Mouse (Mus musculus): Measurements from ENCODE around the gene Vgll4.

Vgll4 gene

DNA sequence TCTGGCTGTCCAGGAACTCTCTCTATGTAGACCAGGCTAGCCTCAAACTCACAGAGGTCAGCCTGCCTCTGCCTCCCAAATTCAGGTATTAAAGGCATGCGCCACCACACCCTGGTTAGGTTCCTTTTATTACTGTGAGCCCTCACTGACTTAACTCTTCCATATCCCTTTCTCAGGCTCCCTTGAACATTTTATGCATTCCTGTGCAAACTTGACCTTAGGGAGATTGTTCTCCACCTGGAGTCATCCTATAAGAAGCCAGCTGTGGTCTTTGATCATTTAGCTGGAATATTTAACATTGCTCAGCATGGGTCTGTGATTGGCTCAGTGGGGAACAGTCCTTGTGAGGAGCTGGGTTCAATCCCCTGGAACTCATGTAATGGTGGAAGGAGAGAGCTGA, 4.5 kb upstream of the Vgll4 start:
- DNase-seq (ENCODE audit: low read depth), result no peak

GRCm38 (mm10) chr6:114972988-114973387, 3.2 kb upstream of the Vgll4 start:
- no peak for DNase-seq (ENCODE audit: low read depth)

- DNase-seq (ENCODE audit: low read depth), result no peak
These were observed 1.1 kb upstream of the Vgll4 start for GRCm38 (mm10) chr6:114970895-114971294.

DNA sequence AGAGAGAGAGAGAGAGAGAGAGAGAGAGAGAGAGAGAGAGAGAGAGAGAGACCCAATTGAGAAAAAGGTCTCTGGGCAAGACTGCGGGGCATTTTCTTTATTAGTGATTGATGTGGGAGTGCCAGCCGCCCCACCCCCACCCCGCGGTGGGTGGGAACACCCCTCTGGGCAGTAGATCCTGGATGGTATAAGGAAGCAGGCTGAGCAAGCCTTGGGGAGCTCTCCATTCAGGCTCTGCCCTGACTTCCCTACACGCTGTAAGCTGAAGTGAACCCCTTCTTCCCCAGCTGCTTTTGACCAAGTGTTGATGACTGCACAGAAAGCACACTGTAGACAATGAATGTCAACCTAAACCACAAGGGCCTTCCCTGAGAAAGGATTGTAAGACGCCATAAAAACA, 592 bp upstream of the Vgll4 start:
- DNase-seq (ENCODE audit: low read depth), result no peak

DNA sequence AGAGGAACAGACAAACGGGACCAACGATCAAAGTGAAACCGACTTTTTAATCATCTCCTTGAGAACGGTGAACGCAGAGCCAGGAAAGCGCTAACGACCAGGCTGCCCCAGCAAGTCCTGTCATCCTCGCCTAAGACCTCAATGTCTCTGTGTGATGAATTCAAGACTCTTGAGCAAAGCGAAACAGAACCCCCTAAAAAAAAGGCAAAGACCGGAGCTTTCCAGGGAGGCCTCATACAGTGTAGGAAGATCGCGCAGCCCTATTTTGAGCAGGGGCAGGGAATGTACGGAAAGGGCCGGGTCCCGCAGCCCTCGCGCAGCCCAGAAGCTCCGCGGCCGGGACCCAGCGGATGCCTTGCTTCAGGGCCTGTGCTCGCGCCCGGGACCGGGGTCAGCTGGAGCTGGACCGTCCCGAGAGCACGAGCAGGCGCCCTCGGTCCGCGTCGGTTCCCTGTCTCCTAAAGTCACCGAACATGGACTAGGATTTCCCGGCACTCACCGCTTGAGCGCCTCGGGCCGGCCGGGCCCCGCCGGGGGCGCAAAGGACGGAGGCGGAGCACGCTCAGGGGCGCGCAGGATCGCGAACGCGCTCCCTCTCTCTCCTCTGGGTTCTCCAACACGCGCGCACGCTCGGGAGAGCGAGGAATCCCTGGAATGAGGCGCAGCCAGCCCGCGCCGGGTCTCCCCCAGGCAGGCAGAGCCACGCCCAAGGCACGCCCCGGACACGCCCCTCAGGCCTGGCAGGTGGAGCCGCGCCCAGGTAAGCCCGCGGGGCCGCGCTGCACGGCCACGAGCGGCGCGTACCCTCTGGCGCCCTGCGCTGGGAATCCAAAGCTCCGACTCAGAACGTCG, 1.2 kb downstream of the Vgll4 start:
- DNase-seq (ENCODE audit: low read depth), result no peak

DNA sequence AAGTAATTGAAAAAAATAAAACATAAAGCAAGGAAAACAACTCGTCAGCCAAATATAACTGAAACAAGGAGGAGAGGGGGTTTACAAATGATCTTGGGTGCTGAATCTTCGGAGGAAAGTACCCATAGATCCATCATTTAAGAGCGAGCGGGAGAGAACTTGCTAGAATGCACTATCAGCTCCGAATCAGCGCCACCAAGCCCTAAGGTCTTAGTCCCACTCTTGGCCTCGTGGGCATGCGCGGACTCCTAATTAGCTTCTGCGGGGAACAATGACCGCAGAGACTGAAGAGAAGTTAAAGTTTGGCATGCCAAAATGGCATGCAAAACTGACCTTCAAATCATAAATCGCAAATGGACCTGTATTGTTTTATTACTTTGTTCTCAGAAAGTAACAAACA, 2.2 kb downstream of the Vgll4 start:
- no peak for DNase-seq (ENCODE audit: low read depth)

- no peak for DNase-seq (ENCODE audit: low read depth)
These were observed 3.2 kb downstream of the Vgll4 start for GRCm38 (mm10) chr6:114966396-114967154.

DNA sequence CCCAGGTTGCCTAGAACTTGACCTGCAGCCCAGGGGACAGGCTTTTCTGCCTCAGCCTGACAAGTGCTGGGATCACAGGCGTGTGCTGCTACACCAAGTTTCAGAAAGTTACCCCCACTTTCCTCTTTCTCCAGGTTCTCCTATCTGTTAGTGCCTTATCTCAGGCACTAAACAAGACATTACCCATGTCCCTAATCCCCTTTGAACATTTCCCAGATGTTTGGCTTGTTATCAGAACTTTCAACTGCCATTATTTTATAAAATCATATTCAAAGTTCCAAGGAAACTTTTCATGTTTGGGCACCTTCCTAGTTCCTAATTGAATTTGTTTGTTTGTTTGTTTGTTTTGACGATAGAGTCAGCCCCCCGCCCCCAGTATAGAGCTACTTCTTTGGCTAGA, 4.0 kb downstream of the Vgll4 start:
- DNase-seq (ENCODE audit: low read depth), result no peak

- DNase-seq (ENCODE audit: low read depth), result no peak
These were observed 4.4 kb downstream of the Vgll4 start for GRCm38 (mm10) chr6:114965396-114965795.

DNA sequence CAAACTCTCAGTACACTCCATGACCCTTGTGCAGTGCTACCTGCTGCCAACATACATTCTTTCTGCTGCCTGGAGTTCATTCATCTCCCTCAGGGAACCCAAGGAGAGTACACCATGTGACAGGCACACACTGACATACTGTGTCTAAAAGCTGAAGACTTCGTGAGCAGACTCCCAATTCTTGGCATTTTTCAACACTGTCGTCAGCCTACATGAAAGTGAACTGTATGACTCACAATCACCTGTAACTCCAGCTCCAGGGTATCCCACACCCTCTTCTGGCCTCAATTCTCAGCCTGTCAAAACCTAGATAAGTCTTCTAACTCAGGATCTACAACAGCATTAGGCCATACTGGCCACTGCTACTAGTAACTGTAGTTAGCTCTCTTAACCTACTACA, 5.6 kb downstream of the Vgll4 start:
- no peak for DNase-seq (ENCODE audit: low read depth)

DNA sequence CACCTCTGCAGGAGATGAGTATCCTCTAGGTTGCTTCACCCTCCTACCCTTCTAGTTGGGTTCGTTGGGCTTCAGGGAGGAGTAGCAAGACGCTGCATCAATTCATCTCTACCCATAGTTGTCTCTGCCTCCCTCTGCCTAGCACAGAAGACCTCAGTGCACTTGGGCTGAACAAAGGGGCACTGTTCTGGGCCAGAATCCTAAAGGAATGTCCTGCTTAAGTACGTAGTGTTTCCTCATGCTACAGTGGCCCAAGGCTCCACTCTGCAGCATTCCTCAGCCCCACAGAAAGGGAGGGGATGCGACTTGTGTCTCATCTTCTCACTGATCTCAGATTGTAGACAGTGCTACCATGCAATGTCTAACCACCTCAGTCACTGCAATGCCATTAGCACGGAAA, 6.2 kb downstream of the Vgll4 start:
- no peak for DNase-seq (ENCODE audit: low read depth)

DNA sequence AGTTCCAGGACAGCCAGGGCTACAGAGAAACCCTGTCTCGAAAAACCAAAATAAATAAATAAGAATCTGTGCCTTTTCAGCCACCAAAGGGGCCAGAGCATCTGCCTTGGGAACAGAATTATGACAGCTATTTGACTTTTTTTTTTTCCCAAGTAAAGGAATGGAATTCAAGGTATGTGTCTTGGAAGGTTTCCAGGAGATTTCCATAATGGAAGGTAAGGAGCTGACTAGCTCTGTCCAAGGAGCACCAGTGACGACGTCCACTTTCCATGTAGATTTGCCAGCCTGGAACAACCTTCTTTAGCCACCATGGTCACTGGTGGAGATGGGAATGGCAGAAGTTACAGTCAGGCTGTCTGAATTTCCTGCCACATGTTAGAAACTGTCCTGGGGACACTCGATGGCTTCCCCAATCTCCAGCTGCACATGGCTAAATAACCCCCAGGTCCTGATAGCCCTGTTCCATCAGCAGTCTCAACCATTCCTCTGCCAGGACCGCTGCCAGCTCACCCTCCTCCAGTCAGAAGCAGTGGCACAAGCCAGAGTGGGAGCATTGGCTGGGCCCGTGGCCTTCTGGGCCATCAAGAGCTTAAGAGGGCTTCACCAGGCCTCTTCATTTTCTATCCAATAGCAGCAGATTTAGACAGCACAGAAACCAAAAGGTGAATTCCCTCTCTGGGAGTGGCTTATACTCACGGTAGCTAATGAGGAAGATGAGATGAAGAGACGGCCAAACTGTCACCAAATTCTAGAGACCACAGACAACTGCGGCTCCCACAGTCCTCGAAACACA, 8.3 kb downstream of the Vgll4 start:
- DNase-seq (ENCODE audit: low read depth), result no peak

DNA sequence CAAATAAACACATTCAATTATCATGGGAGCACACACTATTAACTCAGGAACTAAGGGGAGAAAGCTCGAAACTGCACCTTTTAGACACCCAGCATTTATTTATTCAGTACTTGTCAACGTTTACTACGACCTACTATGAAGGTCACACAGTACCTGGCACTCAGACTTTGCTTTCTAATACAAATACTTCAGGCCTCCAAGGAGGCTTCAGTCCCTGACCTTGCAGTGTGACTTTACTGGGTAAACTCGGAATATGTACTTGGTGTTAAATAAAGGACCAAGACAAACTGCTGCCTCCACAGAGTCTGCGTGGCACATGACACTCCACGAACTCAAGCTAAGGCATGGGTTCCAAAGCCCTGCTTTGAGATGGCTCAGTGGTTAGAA, 10.8 kb downstream of the Vgll4 start:
- DNase-seq (ENCODE audit: low read depth), result no peak

DNA sequence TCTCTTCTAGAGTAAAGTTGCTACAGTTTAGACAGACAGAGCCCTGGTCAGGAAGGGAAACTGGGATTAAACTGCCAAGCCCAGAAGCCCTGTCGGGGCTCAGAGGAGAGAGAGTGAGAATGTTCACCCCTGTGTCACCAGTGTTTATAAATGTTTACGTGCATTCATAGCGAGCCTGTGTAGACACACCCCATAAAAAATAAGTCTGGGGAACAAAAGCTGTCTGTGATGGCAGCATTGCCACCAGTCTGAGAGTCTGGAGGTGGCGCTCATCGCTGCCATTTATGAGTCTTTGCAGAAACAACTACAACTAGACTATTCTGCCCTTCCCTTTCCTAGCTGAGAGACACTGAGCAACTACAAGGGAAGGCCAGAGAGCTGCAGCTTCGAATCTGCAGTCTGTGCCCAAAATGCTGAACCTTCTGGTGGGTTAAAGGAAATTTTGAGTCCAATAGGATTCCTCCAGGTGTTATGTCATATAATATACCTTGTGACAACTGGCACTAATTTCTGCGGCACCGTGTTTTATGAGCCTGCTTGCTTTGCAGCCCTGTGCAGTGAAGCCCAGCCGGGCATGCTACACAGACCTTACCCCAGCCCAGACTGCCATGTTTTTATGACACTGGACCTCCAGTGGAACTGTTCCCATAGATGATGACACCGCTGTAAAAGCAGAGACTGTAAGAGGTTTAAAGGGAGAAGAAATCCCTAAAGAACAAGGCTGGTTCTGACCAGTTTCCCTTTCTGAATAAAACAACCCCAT, 11.4 kb downstream of the Vgll4 start:
- DNase-seq (ENCODE audit: low read depth), result no peak

DNA sequence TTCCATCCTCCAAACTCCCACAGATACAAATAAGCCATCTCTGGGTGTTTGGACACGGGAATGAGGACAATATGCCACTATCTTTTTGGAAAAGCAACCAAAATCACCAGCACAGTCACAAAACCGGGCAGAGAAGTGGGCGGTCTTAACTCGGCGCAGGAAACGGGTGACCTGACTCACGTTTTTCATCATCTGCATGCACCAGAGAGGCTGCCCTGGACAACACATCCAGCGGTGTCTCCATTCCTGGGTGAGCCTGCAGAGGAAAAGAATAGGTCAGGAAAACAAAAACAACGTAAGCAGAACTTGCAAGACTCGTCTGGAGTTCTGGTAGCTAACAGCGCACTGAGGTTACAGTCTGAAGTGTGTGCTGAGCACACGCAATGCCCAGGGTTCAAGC, 12.0 kb downstream of the Vgll4 start:
- DNase-seq (ENCODE audit: low read depth), result no peak

DNA sequence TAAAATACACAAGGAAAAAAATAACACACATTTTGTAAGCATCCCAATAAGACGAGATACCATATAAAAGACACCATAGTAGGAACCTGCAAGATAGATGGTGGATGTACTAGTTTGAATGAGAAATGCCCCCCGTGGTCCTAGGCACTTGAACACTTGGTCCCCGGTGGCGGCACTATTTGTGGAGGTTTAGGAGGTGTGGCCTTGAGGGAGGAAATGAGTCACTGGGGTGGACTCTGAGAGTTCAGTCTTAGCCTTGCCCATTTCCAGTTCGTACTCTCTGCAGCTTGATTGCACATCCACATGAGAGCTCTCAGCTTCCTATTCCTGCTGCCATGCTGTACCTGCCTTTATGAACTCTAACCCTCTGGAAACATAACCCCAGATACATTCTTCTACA, 15.3 kb downstream of the Vgll4 start:
- DNase-seq (ENCODE audit: low read depth), result no peak

DNA sequence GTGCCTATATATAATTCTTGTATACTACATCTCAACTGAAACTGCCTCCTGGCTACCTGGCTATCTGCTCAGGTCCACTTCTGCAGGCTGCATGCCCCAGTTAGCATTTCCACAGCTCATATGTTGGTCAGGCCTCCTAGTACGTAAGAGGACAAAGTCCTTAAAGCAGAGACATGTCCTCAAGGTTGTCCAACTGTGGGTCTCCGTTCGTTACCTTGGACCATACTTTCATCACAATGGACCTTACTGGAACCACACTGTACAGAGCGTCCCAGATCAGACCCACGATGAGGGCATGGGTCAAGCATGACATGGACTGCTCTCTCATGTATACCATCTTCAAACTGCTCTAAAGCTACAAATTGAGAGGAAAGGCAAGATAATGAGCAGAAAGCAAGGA, 16.2 kb downstream of the Vgll4 start:
- DNase-seq (ENCODE audit: low read depth), result no peak

DNA sequence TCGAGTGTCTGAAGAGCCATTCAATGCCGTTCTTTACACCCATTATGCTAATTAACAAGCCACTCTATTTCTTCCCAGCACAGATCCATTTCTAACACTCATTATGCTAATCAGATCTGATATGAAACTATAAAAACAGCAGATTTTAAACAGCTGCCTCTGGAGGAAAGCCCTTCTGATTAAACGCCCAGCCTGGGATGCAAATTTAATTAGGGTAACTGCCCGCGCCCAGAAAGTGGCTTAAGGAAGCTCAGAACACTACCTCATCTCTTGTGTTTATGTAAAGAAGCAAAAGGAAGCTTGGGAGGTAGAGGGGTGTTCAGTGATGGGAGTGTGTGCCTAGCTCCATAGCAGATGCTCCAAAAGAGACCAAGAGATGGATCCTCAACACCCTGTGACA, 17.4 kb downstream of the Vgll4 start:
- DNase-seq (ENCODE audit: low read depth), result no peak

DNA sequence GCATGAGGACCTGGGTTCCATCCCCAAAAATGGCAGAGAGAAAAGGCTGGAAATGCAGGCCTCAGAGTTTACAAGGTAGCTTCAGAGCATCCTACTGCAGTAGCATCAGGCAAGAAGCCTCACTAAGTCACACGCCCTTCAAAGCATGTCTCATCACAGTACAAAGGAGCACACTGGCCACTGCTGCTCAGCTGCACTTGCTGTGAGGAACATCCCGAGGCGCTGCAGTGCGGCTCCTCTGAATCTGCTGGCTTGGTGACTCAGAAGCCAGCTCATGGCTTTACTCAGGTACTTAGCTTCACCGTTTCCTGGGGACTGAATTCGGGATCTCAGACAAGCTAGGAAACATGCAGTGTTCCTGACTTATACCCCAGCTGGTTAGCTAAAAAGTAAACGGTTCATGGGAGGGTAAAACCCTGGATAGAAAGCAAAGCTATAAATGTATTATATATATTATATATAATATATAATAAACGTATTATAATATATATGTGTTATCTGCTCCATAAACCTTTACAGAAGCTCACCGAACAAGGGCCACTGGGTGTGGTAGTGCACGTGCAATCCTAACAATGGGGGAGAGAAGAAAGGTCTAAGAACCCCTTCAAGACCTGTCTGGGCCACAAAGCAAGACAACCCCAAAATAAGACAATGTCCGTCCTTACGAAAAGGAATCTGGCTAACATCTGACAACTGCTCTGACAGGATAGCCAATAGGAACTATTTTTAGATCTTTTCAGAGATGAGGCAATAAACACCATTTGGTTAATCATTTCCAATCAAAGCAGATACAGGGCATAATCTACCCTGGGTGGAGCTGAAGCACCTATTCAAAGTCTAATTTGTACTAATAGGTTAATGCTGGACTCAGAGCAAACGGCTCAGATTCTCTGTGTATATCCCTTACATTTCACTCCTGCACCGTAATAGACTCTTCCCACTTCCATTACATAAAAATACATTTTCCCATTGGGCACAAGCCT, 25.0 kb downstream of the Vgll4 start:
- no peak for DNase-seq (ENCODE audit: low read depth)

- DNase-seq (ENCODE audit: low read depth), result no peak
These were observed 28.5 kb downstream of the Vgll4 start for GRCm38 (mm10) chr6:114941201-114941849.
